Mouse (Mus musculus) embryo, embryonic 9.5 days (tissue): ENCODE results near the gene Jkamp.
"Not testable (repeated sequence)": the region's sequence is repeated elsewhere in the genome, so short reads cannot be mapped to it uniquely, and the experiment has no call there.

Experiments used
- DNase-seq: peaks from one replicate; pipeline ENCODE4 v3.0.0-alpha.2; 2017; ENCODE audit errors: extremely low spot score

Jkamp gene

DNA sequence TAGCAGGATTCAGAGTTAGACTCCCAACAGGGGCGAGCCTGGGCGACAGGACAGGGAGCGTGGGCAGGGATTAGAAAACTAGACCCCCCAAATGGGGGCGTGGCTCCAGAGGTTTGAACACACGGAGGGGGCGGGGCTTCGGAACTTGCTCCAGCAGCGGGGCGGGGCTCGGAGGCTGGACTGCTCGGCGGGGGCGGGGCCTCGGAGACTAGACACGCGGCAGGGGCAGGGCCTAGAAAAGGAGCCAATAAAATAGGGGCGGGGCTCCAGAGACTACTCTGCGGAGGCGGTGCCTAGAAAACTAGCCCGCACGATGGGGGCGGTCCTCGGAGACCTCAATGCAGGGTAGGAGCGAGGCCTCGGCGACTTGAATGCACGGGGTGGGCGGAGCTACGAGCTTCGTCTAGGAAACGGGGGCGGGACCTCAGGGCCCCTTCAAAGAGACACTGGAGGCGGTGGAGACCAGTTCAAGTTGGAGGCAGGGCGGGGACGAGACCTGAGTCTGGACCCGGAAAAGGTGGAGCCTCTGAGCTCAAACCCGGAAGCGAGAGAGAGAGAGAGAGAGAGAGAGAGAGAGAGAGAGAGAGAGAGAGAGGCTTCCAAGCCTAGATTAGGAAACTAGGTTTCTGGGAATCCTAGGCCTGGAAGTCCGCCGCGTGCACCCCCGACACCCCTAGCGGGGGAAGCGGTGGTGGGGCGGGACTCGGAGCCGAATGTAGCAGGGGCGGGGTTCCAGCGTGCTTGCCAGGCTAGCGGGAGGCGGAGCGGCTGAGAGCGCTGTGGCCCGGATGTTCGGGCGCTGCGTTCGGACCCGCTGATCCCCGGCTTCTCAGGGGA is at the start of gene Jkamp, which contains the start of gene L3hypdh:
TSS of gene Jkamp (plus strand) at position 261 of the 837 bp plus-strand sequence.
TSS of gene L3hypdh (minus strand) at position 111 of the 837 bp plus-strand sequence.
- peak; percentile 100 for DNase-seq

DNA sequence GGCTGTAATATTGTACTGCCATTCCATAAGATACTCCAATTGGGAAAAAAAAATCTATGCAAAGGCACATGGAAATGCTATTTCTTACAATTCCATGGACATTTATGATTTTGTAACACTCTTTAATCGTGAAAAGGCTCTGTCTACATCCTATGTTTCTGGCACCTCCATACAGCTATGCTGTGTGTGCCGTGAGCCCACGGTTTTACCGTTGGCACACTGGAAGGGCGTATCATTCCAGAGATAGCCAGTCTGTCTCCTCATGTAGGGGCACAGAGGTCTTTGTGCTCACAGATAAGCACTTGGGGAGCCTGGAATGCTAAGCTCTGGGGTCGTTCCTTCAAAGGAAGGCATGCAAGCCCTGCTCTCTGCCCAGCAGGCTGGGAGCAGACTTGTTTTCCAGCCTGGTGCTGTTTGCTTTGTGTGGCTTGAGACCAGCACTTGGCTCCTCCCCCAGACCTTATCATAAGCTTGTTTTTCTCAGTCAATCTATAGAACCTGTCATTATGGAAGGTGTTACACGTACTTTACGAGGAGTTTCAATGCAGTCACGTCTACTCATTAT is 49.2 kb upstream of the Jkamp start:
- no peak for DNase-seq

DNA sequence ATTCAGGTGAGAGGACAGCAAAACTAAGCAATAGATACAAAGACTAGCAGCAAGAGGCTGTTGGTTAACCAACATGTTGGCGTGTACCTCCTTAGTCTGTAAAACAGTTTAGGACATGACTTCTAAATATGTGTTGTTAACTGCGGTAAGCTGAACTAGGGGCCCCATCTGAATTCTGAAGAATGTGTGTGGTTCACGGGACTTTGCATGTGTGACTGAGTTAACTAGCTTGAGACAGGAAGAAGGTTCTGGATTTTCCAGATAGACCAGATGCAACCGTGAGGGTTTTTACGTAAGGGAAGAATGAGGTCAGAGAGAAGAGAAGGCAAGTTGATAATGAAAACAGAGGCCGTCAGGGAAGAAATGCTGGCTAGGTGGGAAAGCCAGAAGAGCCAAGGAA is 48.3 kb upstream of the Jkamp start:
- no peak for DNase-seq

DNA sequence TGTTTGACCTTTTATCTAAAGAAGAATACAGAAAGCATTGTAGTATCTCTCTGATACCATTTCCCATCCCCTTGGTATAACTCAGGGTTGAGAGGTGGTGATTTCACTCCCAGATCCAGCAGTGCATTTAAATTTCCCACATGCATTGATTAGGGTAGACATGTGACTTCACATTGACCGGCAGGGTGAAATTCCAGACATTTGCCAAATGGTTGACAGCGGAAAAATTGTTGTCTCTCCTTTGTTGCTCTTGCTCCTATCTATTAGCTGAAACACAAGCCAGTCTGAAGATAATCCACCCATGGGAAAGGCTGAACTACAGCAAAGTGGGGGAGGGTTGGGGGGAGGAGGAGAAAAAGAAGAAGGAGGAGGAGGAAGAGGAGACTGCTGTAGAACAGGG is 46.5 kb upstream of the Jkamp start:
- no peak for DNase-seq

DNA sequence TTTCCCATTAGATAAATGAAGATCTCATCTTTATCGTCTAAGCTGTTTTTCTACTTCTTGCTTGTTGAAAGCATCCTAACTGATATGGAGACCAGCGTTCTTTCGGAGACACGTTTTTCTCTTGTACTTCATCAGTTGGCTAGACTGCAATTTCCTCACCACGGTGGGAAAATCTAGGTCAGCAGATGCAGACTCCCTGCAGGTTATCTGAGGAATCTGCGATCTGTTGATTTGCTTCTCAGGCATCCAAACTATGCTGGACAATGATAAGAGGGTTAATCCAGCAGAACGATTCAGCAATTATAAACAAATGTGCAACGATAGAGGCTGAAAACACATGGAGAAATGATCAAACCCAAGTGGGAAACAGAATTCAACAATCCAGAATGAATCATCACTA is 45.9 kb upstream of the Jkamp start:
- no peak for DNase-seq

DNA sequence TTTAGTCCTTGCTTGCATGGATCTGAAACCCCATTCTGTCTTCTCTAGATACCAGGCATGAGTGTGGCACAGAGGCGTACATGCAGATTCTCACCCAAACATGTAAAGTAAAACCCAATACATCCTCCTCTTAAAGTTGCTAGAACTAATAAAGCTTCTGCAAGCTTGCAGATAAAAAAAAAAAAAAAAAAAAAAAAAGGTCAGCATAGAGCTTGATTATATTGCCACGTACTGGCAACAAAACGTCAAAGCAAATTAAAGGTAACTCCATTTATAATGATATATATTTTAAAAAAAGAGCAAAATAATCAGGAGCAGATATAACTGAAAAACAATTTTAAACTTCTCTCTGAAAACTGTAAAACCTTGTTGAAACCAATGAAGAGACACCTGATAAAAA is 44.2 kb upstream of the Jkamp start:
- DNase-seq = no peak

DNA sequence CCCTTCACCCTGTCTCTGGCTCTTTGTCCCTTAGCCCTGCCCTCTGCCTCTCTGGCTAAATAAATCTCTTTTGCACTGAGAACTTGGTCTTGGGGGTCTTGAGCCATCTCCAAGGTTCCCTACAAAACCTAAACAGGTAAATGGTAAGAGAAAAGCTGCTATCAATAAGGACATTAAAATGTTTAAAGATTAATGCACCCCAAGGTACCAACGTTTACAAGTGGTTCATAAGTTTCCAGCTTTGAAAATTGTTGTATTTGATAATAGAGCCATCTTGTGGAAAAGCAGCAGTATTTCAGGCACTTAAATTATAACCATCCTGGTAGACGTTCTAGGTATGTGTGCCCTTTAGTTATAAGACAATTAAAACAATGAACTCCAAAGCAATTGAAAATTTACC is 37.9 kb upstream of the Jkamp start:
- DNase-seq = no peak

DNA sequence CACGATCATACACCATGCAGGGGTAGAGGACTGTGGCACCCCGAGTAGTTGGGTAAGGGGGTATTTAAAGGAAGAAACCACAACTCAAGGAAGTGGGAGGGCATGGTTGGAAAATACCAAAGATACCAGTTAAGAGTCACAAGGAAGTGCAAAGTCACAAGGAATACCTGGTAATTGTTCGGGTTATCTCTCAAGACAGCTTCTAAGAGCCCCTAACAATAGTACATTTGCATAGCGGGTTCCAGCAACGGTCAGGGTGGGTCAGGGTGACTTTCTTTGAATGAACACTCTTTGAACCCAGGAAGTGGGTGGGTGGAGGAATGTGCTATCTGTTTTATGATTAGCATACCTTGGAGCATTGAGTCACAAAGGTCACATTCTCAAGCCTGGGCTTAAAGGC is 35.2 kb upstream of the Jkamp start:
- not testable (repeated sequence) for DNase-seq

DNA sequence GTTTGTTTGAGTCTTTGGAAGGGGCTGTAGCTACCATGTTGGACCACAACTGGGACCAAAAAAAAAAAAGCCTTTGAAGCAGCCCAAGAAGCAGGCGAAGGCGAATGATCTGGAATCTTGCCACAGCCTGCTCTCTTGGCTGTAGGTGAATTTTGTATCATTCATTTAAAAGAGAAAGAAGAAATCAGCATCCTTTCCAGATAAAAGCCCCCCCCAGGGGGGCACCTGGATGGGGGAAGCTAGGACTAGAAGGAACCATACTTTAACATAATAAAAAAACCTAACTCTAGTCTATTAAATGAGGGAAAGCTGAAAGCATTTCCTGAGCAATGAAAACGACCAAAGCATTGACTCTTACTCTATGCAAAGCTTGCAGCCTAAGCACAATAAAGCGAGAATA is 34.6 kb upstream of the Jkamp start:
- DNase-seq = no peak

DNA sequence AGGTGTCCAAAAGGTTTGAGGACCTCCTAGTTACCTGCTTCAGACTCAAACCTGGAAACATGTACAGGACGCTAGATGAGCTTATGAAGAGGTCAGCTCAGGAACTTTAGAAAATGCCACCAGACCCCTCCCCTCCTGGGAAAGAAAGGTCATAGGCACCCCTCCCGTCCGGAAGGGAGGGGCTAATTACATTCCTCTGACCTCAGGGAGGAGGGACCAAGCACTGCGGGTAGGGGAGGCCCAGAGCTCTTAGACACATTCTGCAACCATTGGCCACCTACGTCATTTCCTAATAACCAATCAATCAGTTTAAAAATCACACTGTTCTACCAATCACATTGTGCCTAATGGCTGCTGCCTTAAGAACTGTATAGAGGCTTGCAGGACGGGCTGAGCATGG is 32.8 kb upstream of the Jkamp start:
- no peak for DNase-seq

DNA sequence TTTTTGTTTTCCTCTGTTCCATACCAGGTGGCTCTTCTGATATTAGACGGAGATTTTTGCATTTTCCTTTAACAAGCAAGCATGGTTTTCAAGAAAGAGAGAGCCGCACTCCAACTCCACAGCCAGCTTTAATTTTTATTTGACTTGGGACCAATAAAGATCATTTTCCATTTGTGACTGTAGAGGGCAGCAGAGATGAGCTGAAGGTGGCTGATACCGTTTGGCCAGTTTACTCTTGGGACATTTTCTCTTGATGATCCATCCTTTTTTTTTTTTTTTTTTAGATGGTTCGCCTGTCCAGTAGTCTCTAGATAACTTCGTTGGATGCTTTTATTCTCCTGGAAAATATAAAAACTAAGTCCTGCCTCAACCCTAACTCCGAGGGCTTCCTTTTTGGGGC is 32.1 kb upstream of the Jkamp start:
- DNase-seq = peak; percentile 22

DNA sequence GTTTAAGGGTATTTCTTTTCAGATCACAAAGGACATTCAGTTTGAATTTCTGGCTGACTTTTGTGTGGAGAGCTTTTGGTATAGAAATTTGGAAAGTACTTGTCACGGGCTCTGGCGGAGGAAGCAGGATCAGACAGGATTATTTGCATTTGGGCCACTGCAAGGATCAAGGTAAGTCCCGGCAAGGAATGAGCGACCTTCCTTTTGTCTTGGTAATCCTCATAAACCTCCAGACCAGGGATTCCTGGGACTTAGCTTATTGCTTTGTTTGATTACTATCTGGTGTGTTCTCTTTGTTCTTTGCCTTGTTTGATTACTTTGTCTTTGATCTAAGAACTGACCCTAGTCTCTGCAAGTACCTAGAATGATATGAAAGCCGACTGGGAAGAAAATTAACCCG is 31.5 kb upstream of the Jkamp start:
- DNase-seq = no peak

DNA sequence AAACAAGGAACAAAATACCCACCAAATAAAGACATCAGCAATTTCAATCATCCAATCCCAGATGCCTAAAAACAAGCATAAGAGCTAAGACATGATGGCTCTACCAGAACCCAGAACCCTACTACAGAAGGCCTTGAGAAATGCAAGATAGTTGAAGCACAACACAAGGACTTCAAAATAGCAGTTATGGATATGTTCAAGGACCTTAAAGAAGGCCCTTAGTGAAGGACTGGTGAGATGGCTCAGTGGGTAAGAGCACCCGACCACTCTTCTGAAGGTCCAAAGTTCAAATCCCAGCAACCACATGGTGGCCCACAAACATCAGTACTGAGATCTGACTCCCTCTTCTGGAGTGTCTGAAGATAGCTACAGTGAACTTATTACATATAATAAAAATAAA is 27.6 kb upstream of the Jkamp start:
- DNase-seq = no peak

DNA sequence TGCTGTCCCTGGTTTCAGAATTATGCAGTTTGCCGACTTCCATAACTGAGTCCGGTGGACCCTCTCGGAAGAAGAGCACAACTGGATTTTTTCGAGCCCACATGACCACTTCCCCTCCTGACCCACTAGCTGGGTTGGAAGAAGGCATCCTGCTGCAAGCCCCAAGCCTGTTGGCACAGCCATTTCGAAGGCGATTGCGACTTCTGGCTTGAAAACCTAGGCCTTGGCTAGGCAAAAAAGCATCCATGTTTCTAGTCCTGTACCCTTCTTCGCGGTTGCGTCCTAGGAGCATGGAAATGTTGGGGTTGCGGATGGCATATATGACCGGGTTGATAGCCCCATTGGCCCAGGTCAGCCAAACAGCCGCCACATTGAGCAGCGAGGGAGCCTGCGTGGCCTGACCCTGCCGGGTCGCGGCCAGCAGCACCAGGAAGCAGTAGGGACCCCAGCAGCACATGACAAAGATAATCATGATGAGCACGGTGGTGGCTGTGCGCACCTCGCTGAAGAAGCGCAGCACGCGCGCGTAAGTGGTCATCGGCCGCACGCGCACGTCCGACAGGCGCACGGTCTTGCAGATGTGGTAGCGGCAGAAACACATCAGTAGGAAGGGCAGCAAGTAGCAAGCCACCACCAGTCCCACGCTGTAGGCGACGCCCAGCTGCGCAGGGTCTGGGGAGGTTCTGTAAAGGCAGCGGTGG is 15.6 kb upstream of the Jkamp start:
- DNase-seq = no peak

DNA sequence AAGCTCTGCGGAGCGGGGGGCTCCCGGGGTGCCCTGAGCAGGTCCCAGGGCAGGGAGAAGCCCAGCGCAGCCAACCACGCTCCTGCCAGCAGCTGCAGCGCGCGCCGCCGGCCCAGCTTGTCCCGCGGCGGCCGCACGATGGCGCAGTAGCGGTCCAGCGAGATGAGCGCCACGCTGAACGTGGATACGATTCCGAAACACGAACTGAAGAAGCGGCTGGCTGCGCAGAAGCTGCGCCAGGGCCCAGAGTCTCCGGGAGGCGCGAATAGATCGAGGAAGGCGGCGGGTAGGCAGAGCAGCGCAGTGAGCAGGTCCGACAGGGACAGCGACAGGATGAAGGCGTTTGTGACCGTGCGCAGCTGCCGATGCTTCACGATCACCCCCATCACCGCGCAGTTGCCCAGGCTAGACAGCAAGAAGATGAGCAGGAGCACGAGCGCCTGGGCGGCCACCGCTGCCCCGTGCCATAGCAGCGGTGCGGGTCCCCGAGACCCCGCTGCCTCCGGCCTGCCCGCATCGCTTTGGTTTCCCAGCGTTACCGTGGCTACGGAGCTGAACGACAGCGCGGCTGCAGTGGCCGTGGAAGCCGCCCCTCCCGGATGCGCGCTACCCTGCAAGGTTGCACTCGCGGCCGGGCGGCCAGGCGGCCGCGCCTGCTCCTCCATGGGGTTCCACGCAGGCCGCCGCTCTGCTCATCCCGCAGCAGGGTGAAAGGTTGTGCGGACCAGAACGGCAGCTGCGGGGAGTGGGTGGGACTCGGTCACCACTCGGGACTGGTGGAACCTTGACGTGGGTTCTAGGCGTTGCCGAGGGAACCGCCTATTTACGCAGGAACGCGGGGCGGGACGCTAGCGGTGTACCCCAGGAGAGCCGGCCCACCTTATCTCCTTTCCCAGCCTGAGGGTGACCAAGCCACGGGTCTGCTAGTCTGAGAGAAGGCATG is 14.8 kb upstream of the Jkamp start, which contains the start of gene Gpr135:
TSS of gene Gpr135 (minus strand) at position 799 of the 943 bp plus-strand sequence.
- peak; percentile 90 for DNase-seq

DNA sequence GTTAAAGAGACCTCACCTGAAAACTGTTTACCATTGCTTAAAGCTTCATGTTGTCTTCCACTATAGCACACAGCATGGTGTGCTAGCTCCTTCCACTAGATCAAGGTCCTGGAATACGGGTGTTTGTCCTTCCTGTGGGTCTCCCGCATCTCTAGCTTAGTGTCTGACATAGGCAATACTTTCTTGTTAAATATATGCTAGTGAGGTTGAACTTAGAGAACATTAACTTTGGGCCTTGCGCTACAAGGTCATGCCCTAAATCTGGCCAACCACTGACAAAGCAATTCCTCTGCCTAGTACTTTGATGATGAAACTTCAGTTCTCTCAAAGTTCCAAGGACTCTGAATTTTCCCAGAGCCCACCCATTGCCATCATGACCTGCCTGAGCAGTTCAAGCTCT is 7.1 kb upstream of the Jkamp start:
- no peak for DNase-seq

DNA sequence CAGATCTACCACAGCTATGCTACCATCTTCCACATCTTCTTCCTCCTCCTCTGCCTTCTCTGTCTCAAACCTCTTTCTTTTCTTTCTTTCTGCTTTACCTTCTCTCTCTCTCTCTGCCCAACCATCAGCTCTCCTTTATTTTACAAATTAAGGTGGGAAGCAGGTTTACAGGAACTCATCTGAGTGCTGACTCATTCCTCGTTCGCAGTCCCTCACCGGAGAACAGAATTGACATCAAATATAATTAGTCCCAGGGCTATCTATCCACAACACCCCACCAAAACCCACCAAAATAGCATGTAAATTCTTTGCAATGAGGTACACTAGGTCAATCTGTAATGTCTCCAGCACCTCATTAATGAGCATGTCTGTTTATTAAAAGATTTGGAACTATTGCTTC is 3.4 kb upstream of the Jkamp start:
- no peak for DNase-seq

DNA sequence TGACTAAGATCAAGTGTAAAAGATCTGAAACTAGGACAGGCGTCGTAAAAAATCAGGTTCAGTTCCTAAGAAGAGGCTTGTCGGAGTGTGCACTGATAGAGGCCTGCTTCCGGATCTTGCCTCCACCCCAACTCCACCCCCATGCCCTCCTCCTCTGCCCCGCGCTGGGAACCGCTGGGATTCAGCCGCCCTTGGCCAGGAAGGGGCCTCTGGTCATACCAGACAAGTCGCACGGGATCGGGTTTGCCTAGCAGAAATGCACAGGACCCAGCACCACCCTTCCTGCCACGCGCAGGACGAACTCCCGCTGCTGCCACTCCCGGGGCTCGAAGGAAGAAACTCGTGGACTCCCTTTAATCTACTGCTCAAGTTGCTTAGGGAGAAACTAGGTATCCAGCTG is 3.0 kb upstream of the Jkamp start:
- DNase-seq = peak; percentile 38

DNA sequence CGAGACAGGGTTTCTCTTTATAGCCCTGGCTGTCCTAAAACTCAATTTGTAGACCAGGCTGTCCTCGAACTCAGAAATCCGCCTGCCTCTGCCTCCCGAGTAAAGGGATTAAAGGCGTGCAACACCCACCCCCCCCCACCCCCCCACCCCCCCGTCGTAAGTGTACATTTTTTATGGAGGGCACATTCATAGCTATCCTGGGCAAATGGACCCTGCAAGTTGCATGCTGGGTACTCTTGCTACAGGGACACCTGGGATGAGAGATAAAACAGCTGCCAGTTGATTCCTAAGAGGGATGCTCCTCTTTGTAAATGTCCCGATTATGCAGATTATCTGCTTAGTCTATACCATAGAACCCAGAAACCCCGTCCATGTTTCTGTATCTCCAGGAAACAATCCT is 2.1 kb upstream of the Jkamp start:
- DNase-seq = no peak

DNA sequence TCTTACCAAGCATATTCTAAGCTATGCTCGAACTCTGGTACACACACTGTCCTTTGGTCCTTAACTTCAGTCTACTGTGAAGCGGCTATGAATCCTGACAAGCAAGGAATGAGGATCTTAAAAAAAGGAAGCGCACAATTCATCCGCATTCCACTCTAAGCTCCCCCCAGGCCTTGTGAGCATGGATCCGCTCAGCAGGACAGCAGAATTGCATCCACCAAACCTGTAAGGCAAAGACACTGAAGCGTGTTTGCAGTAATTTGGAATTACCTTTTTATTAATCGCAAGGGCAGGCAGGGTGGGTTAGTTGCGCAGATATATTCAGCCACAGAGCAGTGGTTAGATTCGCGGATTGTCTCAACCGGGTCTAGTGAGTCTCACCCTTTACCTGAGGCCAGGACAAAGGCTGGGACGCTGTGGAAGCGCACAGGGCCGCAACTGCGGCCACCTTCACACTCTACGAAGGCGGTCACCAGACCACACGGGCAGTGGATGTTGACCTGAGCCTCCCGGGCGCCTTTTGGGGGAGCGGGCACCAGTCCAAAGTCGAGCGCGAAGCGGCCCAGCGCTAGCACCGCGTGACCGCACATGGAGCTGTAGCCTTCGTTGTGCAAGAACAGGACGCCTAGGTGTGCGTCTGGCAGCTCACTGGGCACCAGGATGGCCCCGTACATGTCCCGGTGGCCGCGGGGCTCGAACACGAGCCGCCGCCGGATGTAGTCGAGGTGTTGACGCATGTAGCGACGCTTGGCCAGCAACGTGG is 947 bp upstream of the Jkamp start:
- DNase-seq = no peak

DNA sequence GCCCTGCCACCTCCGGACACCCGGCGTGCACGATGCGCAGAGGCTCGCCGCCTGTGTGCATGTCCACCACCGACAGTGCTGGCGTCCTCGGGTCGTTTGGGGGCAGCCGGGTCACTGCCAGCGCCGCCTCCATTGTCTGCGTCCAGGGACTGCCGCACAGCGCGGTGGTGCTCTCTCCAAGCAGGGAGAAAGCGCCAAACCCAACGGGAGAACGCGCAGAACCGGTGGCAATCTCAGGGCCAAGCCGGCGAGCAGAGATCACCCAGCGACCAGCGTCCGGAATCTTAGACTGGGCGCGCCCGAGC is 413 bp upstream of the Jkamp start:
- DNase-seq = no peak
